Mouse (Mus musculus) lung, embryonic 16.5 days (tissue): ENCODE data around the gene Hlcs. TPM values are rescaled to one million over a fixed set of nuclear protein-coding genes. Genes with fewer than 3 reads are reported as not detected.
A peak's percentile ranks its signal among the peaks of the same experiment; 100 is the strongest.

Source experiments
- ATAC-seq: fragments of 200-750 bp; cut with Nextera tagmentation; 2 replicates; pipeline ENCODE4 v1.8.0; 2017; ENCODE audit warnings: low read depth, mild to moderate bottlenecking, moderate library complexity
- H3K27ac ChIP-seq: fragments of 300-500 bp; sonication (generic); 2 replicates; pipeline ENCODE4 v1.5.1; 2014; ENCODE audit warnings: mild to moderate bottlenecking, control low read depth, low read length
- H3K27me3 ChIP-seq: fragments of 300-500 bp; sonication (generic); 2 replicates; pipeline ENCODE4 v1.6.1; 2014; ENCODE audit warnings: low read depth, low read length, mixed read lengths; ENCODE audit not compliant: control insufficient read depth, insufficient read depth
- H3K36me3 ChIP-seq: fragments of 300-500 bp; sonication (generic); 2 replicates; pipeline ENCODE4 v1.6.1; 2014; ENCODE audit warnings: low read length; ENCODE audit not compliant: control insufficient read depth, insufficient read depth
- H3K4me1 ChIP-seq: fragments of 300-500 bp; sonication (generic); replicated peaks from 2 replicates; pipeline ENCODE4 v1.6.1; 2014; ENCODE audit warnings: low read length, mixed read lengths; ENCODE audit not compliant: control insufficient read depth, insufficient read depth
- H3K4me2 ChIP-seq: fragments of 300-500 bp; sonication (generic); 2 replicates; pipeline ENCODE4 v1.6.1; 2014; ENCODE audit warnings: low read depth, low read length, control low read depth
- H3K4me3 ChIP-seq: fragments of 300-500 bp; sonication (generic); 2 replicates; pipeline ENCODE4 v1.5.1; 2014; ENCODE audit warnings: mild to moderate bottlenecking, low read length, control low read depth
- H3K9ac ChIP-seq: fragments of 300-500 bp; sonication (generic); 2 replicates; pipeline ENCODE4 v1.6.1; 2014; ENCODE audit warnings: low read length, control low read depth
- H3K9me3 ChIP-seq: fragments of 300-500 bp; sonication (generic); 2 replicates; pipeline ENCODE4 v1.6.1; 2016; ENCODE audit warnings: low read length; ENCODE audit not compliant: control insufficient read depth
- WGBS: fragments of 180-500 bp; shearing (Covaris S2); extraction: QIAGEN DNeasy Blood & Tissue Kit; methylation state at CpG from one replicate; pipeline ENCODE4 v1.1.7; 2014; 5-methylcytosine and 5-hydroxymethylcytosine counted together
- polyA plus RNA-seq: library from polyadenylated mRNA; unstranded; fragments of >200 nt; fragmentation: Nextera tagmentation; extraction: Ambion mirVana; gene quantifications from 2 replicates; pipeline ENCODE4 v1.2.1, GENCODE M21; 2015

Gene Hlcs
- polyA plus RNA-seq, 1 experiment from 2014 or later = 7.5 TPM

DNA sequence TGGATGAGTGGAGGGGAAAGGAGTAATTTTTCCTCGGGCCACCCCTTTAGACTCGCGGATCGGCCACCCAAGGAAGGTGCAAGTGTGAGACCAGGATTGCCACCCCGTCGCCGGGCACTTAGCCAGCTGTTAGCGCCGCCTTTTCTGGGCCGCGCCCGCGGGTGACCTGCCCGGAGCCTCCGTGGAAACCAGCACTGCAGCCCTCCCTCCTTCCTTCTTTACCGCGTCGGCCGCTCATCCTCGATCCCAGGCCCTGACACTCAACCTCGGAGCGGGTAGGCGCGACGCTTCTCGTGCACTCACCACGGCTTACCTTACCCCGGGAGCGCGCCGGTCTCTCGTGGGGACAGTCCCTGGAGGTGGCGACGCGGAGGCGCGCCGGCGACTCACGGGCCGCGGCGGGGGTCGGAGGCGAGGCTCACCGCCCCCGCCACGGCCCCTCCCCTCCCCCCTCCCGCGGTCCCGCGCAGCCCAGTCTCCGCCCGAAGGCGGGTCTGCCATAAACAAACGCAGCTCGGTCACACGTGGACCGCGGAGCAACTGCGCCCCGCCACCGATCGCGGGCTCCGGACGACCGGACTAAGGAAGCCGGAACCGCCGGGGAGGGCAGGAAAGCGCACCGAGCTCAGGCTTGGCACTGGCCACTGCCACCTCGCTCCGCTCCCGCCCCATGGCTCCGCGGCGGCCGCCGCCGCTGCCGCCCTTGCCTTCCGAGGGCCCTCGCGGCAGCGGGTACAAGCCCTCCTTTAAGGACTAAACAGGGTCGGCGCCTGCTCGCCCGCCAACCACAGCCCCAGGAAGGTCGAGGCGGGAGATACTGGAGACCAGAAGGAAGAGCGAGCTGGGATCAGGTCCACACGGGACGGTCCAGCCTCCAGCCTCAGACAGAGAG, 228.4 kb downstream of the Hlcs start, which contains the start of gene Sim2:
Gene Sim2 (plus strand): TSS at position 221 of the 892 bp plus-strand sequence.
- under 1% methylated on average over 62 of the region's 96 CpGs for WGBS
- Histone ChIP-seq H3K9ac (peak within 1 kb of the TSS; percentile 34), H3K4me3 (peak within 1 kb of the TSS; percentile 49), H3K27me3 (peaks cover 95% of the 10 kb centered on the region), H3K4me1 (peaks cover 20% of the 10 kb centered on the region), H3K27ac (no peak within 1 kb of the TSS), H3K4me2 (peak within 1 kb of the TSS; percentile 79), H3K9me3 (no peaks in the 10 kb centered on the region), H3K36me3 (no peaks in the 10 kb centered on the region)
- ATAC-seq = peak; percentile 42; the same call in 1 of the 2 replicates

DNA sequence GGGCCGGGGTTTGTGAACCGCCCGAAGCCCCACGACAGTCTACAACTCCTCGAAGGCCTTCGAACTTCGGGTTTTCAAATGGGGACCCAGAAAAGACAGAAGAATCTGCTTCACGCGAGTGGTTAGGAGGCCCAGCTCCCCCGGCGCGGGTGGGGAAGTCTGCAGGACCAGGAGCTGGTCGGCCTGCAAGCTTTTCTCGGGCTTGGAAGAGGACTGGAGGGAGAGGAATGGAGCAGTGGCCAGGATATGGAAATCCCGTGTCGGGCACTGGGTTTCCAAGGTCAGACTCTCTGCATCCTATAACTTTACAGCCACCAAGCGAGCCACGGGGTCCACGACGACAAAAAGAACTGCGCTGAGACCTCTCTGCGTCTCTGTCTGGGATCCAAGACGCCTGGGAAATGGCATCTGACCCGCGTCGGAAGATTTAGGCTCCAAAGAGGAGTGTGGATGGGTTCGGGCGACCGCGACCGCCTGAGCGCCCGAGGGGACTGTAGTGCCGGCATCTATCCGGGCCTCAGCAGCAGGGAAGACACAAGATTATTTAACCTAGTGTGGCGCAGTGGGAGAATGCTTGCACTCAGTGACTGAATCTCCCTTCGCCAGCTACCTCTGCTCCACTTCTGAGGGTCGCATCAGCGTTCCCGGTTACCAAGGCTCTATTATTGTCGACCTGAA, 229.4 kb downstream of the Hlcs start:
- Histone ChIP-seq H3K9ac (no peak overlapping the region), H3K4me3 (no peak overlapping the region), H3K9me3 (no peaks in the 10 kb centered on the region), H3K36me3 (no peaks in the 10 kb centered on the region), H3K4me2 (no peak overlapping the region), H3K27ac (no peak overlapping the region), H3K27me3 (peaks cover 94% of the 10 kb centered on the region), H3K4me1 (peaks cover 20% of the 10 kb centered on the region)
- WGBS = 1% methylated on average over 41 of the region's 41 CpGs
- ATAC-seq = no peak

DNA sequence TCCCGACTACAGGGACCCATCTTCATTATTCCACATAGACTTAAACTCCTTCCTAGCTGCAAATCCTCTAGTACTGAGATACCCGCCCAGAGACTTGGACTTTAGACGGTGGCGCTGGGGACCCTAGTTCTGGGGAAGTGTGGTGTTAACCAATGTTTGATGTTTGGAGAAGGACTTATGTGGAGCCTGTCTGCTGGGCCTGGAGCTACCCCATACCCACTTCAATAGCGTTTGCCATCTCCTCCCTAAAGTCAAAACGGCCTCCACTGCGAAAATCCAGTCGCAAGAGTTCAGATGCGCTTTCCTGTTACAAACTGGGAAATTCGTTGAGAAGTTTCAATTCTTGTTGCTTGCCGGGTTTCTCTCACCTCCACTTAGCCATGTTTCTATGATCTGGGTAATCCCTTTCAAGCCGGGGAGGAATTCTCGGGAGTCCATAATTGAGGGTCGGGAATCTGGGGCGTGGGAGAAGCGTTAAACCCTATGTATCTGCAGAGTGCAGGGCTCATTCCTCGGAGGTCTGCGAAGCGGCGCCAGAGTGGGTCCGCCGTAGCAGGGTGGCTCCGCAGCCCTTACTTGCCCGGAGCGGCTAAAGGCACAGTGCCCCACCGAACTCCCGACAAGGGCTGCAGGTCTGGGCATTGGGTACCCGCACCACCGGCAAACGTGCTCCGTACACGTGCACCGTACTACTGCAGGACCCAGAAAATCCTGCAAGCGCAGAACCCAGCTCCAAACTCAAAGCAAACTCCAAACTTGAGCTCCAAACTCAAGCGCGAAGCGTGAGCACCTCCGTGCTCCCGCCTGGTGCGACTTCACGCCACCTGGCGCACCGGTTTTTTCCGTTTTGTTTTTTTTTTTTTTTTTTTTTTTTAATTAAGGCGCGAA, 230.2 kb downstream of the Hlcs start:
- no peak overlapping the region for H3K4me3 ChIP-seq
- ATAC-seq = no peak
- peaks cover 91% of the 10 kb centered on the region for H3K27me3 ChIP-seq
- H3K4me1 ChIP-seq = peaks cover 20% of the 10 kb centered on the region
- H3K36me3 ChIP-seq = no peaks in the 10 kb centered on the region
- no peak overlapping the region for H3K9ac ChIP-seq
- H3K4me2 ChIP-seq = no peak overlapping the region
- 2% methylated on average over 46 of the region's 46 CpGs for WGBS
- H3K9me3 ChIP-seq = no peaks in the 10 kb centered on the region
- H3K27ac ChIP-seq = no peak overlapping the region

DNA sequence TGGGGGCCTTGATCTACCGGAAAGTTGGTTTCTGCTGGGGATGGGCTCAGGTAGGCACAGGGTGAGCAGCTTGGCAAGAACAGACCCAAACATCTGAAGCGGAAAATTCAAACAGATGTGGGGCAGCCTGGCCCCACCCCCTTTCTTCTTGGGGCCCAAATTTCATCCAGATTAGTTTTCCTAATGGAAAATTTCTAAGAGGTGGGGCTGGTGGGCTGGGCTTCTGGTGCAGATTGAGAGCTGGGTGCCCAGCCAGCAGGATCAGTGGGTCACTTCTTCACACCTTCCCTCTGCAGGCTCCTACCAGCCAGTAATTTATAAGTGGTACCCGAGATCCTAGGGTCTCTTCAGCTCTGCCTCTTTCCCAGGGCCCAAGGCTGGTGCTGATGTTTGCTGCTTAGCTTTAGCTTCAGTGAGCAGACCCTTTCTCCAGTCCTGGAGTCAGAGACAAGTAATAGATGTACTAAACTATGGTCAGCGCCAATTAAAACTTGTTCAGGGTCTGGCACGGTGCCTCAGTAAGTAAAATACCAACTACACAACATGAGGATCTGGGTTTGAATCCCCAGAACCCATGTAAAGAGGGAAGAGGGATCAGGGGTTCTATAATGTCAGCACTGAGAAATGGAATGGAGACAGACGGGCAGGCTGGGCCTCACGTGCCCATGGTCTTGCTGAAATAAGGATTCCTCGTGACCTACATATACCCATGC, 231.2 kb downstream of the Hlcs start:
- Histone ChIP-seq H3K4me2 (no peak overlapping the region), H3K27ac (no peak overlapping the region), H3K27me3 (peaks cover 91% of the 10 kb centered on the region), H3K9me3 (no peaks in the 10 kb centered on the region), H3K4me3 (no peak overlapping the region), H3K4me1 (peaks cover 17% of the 10 kb centered on the region), H3K36me3 (no peaks in the 10 kb centered on the region), H3K9ac (no peak overlapping the region)
- ATAC-seq = no peak
- WGBS = 10% methylated on average over 8 of the region's 8 CpGs

DNA sequence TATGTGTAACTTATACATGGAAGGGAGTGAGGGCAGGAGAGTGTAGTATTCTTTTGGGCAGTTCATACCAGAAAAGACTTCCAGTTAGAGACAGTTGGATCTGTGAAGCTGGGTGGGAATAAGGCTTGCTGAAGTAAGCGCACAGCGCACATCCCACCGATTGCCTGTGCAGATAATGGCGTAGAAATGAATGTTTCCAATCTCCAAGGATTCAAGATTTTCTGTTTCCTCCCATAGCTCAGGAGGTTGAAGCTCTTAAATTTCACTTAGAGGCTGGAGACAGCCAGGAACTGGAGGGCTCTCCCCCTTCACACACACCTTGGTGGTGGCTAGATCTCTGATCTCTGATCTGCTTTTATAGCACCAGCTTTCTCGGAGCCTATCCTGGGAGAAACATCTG, 231.8 kb downstream of the Hlcs start:
- Histone ChIP-seq H3K27ac (no peak overlapping the region), H3K27me3 (peaks cover 90% of the 10 kb centered on the region), H3K9ac (no peak overlapping the region), H3K36me3 (no peaks in the 10 kb centered on the region), H3K9me3 (no peaks in the 10 kb centered on the region), H3K4me3 (no peak overlapping the region), H3K4me2 (no peak overlapping the region), H3K4me1 (peaks cover 16% of the 10 kb centered on the region)
- no peak for ATAC-seq
- 21% methylated on average over 5 of the region's 5 CpGs for WGBS

DNA sequence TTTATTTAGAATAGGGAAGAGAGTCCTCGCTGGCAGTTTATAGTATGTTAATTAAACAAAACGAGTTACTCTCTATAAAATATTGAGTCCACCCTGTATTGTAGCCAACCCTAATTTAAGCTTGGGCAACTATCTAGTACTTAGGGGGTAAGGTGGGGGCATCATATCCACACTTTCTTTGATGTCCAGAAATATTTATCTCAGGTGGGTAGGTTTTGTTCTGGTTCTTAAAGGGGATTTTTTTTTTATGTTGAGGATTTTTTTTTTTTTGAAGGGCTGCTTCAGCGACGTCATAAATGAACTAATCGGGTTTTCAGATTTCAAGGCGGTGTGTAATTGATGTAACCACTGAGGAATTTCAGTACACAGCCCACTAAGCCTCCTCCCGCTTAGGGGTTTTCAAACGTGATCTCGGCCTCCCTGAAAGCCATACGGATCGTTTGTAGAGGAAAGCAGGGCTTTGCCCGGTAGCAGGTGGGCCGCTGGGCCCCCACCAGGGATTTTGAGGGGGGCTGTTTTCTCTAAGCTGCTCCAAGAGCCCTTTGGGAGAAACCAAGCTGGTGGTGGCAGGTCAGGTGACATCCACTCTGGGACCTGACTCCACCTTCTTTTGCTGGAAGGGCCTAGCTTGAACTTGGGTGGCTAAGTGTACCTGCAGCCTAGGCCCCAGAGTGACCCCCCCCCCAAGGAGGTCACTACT, 233.4 kb downstream of the Hlcs start:
- H3K36me3 ChIP-seq = no peaks in the 10 kb centered on the region
- H3K27me3 ChIP-seq = peaks cover 83% of the 10 kb centered on the region
- H3K9ac ChIP-seq = no peak overlapping the region
- H3K4me3 ChIP-seq = no peak overlapping the region
- no peak overlapping the region for H3K27ac ChIP-seq
- H3K4me2 ChIP-seq = no peak overlapping the region
- WGBS = 1% methylated on average over 13 of the region's 13 CpGs
- H3K9me3 ChIP-seq = no peaks in the 10 kb centered on the region
- no peak for ATAC-seq
- H3K4me1 ChIP-seq = peaks cover 7% of the 10 kb centered on the region

DNA sequence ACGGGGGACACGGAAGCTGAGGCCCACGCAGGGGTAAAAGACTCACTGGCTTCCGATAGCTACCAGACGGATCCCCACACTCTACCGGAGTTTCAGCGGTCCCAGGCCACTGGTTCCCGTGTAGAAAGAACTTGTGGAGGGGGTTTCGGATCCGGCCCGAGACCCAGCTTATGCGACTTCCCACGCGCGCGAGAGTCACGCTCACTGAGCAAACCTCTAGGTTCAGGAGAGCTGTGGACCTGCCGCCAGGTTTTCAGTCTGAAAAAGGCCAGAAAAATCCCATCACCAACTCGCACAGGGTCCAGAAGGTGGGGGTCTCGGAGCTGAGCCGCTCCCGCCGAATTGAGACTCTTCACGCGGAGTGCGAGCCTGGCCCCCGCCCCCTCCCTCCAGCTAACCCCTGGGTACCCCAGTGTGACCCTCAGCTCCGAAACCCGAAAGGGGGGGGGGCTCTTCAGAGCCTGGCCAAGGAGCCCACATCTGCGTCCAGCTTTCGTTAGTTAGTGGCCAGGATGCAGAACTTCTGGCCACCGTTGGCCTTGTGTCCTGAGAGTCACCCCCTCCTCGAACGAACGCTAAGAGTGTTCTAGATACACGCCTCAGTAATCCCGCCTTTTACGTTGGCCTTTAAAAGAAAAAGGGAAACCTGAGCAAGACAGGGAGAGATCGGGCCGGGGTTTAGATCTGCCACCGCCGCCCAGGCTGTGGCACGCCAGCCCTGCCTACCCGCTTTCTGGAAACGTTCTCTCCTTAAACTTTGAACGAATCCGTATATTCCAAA, 234.1 kb downstream of the Hlcs start:
- no peak for ATAC-seq
- Histone ChIP-seq H3K4me3 (no peak overlapping the region), H3K9me3 (no peaks in the 10 kb centered on the region), H3K27ac (no peak overlapping the region), H3K36me3 (no peaks in the 10 kb centered on the region), H3K4me1 (0 out of 2 replicates have a peak, but pooled peaks cover under 1% of the 10 kb centered on the region), H3K27me3 (peaks cover 75% of the 10 kb centered on the region), H3K9ac (no peak overlapping the region), H3K4me2 (no peak overlapping the region)
- WGBS = 2% methylated on average over 47 of the region's 47 CpGs
